Mouse (Mus musculus) kidney, embryonic 16.5 days (tissue): Measurements from ENCODE around the gene Olfr921. TPM values are rescaled to one million over a fixed set of nuclear protein-coding genes. Genes with fewer than 3 reads are reported as not detected.

Source experiments
- ATAC-seq: fragments of 200-750 bp; cut with Nextera tagmentation; 2 replicates; pipeline ENCODE4 v1.8.0; 2017; ENCODE audit warnings: moderate TSS enrichment; ENCODE audit not compliant: low FRiP score, low TSS enrichment
- H3K27ac ChIP-seq: fragments of 300-500 bp; sonication (generic); 2 replicates; pipeline ENCODE4 v1.5.1; 2014; ENCODE audit warnings: low read length
- H3K27me3 ChIP-seq: fragments of 300-500 bp; sonication (generic); 2 replicates; pipeline ENCODE4 v1.6.1; 2014; ENCODE audit warnings: low read length, control low read depth, mixed read lengths; ENCODE audit not compliant: insufficient read depth
- H3K36me3 ChIP-seq: fragments of 300-500 bp; sonication (generic); 2 replicates; pipeline ENCODE4 v1.6.1; 2014; ENCODE audit warnings: low read length, control low read depth, mixed read lengths; ENCODE audit not compliant: insufficient read depth
- H3K4me1 ChIP-seq: fragments of 300-500 bp; sonication (generic); 2 replicates; pipeline ENCODE4 v1.6.1; 2014; ENCODE audit warnings: low read length, control low read depth, mixed read lengths; ENCODE audit not compliant: insufficient read depth
- H3K4me2 ChIP-seq: fragments of 300-500 bp; sonication (generic); replicated peaks from 2 replicates; pipeline ENCODE4 v1.6.1; 2014; ENCODE audit warnings: low read depth, low read length
- H3K4me3 ChIP-seq: fragments of 300-500 bp; sonication (generic); 2 replicates; pipeline ENCODE4 v1.5.1; 2014; ENCODE audit warnings: mild to moderate bottlenecking, low read length
- H3K9ac ChIP-seq: fragments of 300-500 bp; sonication (generic); replicated peaks from 2 replicates; pipeline ENCODE4 v1.6.1; 2014; ENCODE audit warnings: low read length
- H3K9me3 ChIP-seq: fragments of 300-500 bp; sonication (generic); 2 replicates; pipeline ENCODE4 v1.6.1; 2016; ENCODE audit warnings: low read length, control low read depth
- WGBS: fragments of 180-500 bp; shearing (Covaris S2); extraction: QIAGEN DNeasy Blood & Tissue Kit; methylation state at CpG from one replicate; pipeline ENCODE4 v1.1.7; 2014; 5-methylcytosine and 5-hydroxymethylcytosine counted together
- polyA plus RNA-seq: library from polyadenylated mRNA; unstranded; fragments of >200 nt; fragmentation: Nextera tagmentation; extraction: Ambion mirVana; gene quantifications from 2 replicates; pipeline ENCODE4 v1.2.1, GENCODE M21; 2015

Olfr921 gene
- polyA plus RNA-seq, result not detected in 2 replicates

GRCm38 (mm10) chr9:38772768-38773167 lies at the start of gene Olfr921:
Olfr921 (plus strand) TSS chr9:38773068.
- no peaks in the 10 kb centered on the region for H3K4me1 ChIP-seq
- no peaks in the 10 kb centered on the region for H3K36me3 ChIP-seq
- H3K9me3 ChIP-seq, result no peaks in the 10 kb centered on the region
- no peak within 1 kb of the TSS for H3K27ac ChIP-seq
- H3K9ac ChIP-seq, result no peak within 1 kb of the TSS
- H3K4me3 ChIP-seq, result no peak within 1 kb of the TSS
- no peak for ATAC-seq
- H3K4me2 ChIP-seq, result no peak within 1 kb of the TSS
- no peaks in the 10 kb centered on the region for H3K27me3 ChIP-seq

GRCm38 (mm10) chr9:38724044-38724443 lies 48.8 kb upstream of the Olfr921 start:
- H3K27me3 ChIP-seq, result no peaks in the 10 kb centered on the region

GRCm38 (mm10) chr9:38728218-38728617 lies 44.6 kb upstream of the Olfr921 start:
- peaks cover 27% of the 10 kb centered on the region for H3K36me3 ChIP-seq
- WGBS, result 78% methylated on average over 3 of the region's 3 CpGs
- no peak for ATAC-seq
- H3K4me1 ChIP-seq, result no peaks in the 10 kb centered on the region
- no peaks in the 10 kb centered on the region for H3K9me3 ChIP-seq
- H3K27ac ChIP-seq, result no peak overlapping the region
- H3K27me3 ChIP-seq, result no peaks in the 10 kb centered on the region
- no peak overlapping the region for H3K9ac ChIP-seq
- H3K4me3 ChIP-seq, result no peak overlapping the region
- no peak overlapping the region for H3K4me2 ChIP-seq

More at GRCm38 (mm10) chr9:38724044-38724443, 48.8 kb upstream of the Olfr921 start:
- 93% methylated on average over 1 of the region's 1 CpGs for WGBS
- ATAC-seq, result no peak
- Histone ChIP-seq H3K9me3 (no peaks in the 10 kb centered on the region), H3K4me2 (no peak overlapping the region), H3K9ac (no peak overlapping the region), H3K36me3 (peaks cover 34% of the 10 kb centered on the region), H3K4me3 (no peak overlapping the region), H3K27ac (no peak overlapping the region), H3K4me1 (peaks cover 5% of the 10 kb centered on the region; the same call in 1 of the 2 replicates)

GRCm38 (mm10) chr9:38741408-38741807 lies 31.5 kb upstream of the Olfr921 start:
- Histone ChIP-seq H3K4me2 (no peak overlapping the region), H3K36me3 (peaks cover 2% of the 10 kb centered on the region; the same call in 1 of the 2 replicates), H3K27ac (no peak overlapping the region), H3K4me1 (no peaks in the 10 kb centered on the region), H3K27me3 (no peaks in the 10 kb centered on the region), H3K9me3 (no peaks in the 10 kb centered on the region), H3K9ac (no peak overlapping the region), H3K4me3 (no peak overlapping the region)
- ATAC-seq, result no peak
- WGBS, result 100% methylated on average over 1 of the region's 1 CpGs

- H3K4me3 ChIP-seq, result no peak overlapping the region
- WGBS, result 89% methylated on average over 4 of the region's 4 CpGs
- no peak overlapping the region for H3K4me2 ChIP-seq
- H3K4me1 ChIP-seq, result no peaks in the 10 kb centered on the region
- ATAC-seq, result no peak
- no peak overlapping the region for H3K27ac ChIP-seq
- H3K9ac ChIP-seq, result no peak overlapping the region
- H3K9me3 ChIP-seq, result no peaks in the 10 kb centered on the region
- H3K27me3 ChIP-seq, result no peaks in the 10 kb centered on the region
- H3K36me3 ChIP-seq, result no peaks in the 10 kb centered on the region
Observed at GRCm38 (mm10) chr9:38744619-38745315, 28.1 kb upstream of the Olfr921 start.

- Histone ChIP-seq H3K4me2 (no peak within 1 kb of the TSS), H3K27ac (no peak within 1 kb of the TSS), H3K9ac (no peak within 1 kb of the TSS), H3K4me3 (no peak within 1 kb of the TSS), H3K4me1 (no peaks in the 10 kb centered on the region), H3K27me3 (no peaks in the 10 kb centered on the region), H3K36me3 (no peaks in the 10 kb centered on the region), H3K9me3 (no peaks in the 10 kb centered on the region)
- ATAC-seq, result no peak
- 100% methylated on average over 1 of the region's 1 CpGs for WGBS
Observed at GRCm38 (mm10) chr9:38751999-38752398, 20.9 kb upstream of the Olfr921 start, which contains the start of gene Olfr920. Olfr920 (plus strand) TSS chr9:38752299.

GRCm38 (mm10) chr9:38792689-38793088 lies 19.8 kb downstream of the Olfr921 start:
- no peak overlapping the region for H3K4me2 ChIP-seq
- H3K36me3 ChIP-seq, result no peaks in the 10 kb centered on the region
- ATAC-seq, result no peak
- H3K9ac ChIP-seq, result no peak overlapping the region
- no peaks in the 10 kb centered on the region for H3K27me3 ChIP-seq
- H3K27ac ChIP-seq, result no peak overlapping the region
- no peaks in the 10 kb centered on the region for H3K9me3 ChIP-seq
- 90% methylated on average over 2 of the region's 2 CpGs for WGBS
- H3K4me1 ChIP-seq, result no peaks in the 10 kb centered on the region
- H3K4me3 ChIP-seq, result no peak overlapping the region

- ATAC-seq, result no peak
- no peaks in the 10 kb centered on the region for H3K9me3 ChIP-seq
Observed at GRCm38 (mm10) chr9:38805696-38806095, 32.8 kb downstream of the Olfr921 start.

GRCm38 (mm10) chr9:38814314-38814713 lies 41.4 kb downstream of the Olfr921 start, which contains the start of gene Olfr922:
Olfr922 (plus strand) TSS chr9:38814614.
- Histone ChIP-seq H3K27me3 (no peaks in the 10 kb centered on the region), H3K4me3 (no peak within 1 kb of the TSS), H3K9me3 (0 out of 2 replicates have a peak, but pooled peaks cover 4% of the 10 kb centered on the region), H3K27ac (no peak within 1 kb of the TSS), H3K9ac (no peak within 1 kb of the TSS), H3K36me3 (no peaks in the 10 kb centered on the region), H3K4me1 (no peaks in the 10 kb centered on the region), H3K4me2 (no peak within 1 kb of the TSS)
- WGBS, result 70% methylated on average over 2 of the region's 2 CpGs
- no peak for ATAC-seq

More at GRCm38 (mm10) chr9:38805696-38806095, 32.8 kb downstream of the Olfr921 start:
- Histone ChIP-seq H3K27ac (no peak overlapping the region), H3K27me3 (no peaks in the 10 kb centered on the region), H3K4me1 (no peaks in the 10 kb centered on the region), H3K36me3 (no peaks in the 10 kb centered on the region), H3K9ac (no peak overlapping the region), H3K4me3 (no peak overlapping the region), H3K4me2 (no peak overlapping the region)

- H3K4me3 ChIP-seq, result no peak overlapping the region
- no peaks in the 10 kb centered on the region for H3K36me3 ChIP-seq
- no peak for ATAC-seq
- no peaks in the 10 kb centered on the region for H3K4me1 ChIP-seq
- H3K27ac ChIP-seq, result no peak overlapping the region
- H3K4me2 ChIP-seq, result no peak overlapping the region
- no peaks in the 10 kb centered on the region for H3K27me3 ChIP-seq
- H3K9me3 ChIP-seq, result 0 out of 2 replicates have a peak, but pooled peaks cover 4% of the 10 kb centered on the region
- H3K9ac ChIP-seq, result no peak overlapping the region
- WGBS, result 82% methylated on average over 1 of the region's 1 CpGs
Observed at GRCm38 (mm10) chr9:38815458-38815986, 42.7 kb downstream of the Olfr921 start.
